Mouse (Mus musculus) small intestine, adult 2 months (tissue): ENCODE data around the gene Nek3.

Source experiments
- CTCF ChIP-seq: fragments of 200-500 bp; IDR thresholded peaks from 2 replicates; pipeline ENCODE4 v1.5.1; 2012; ENCODE audit warnings: low read depth, mild to moderate bottlenecking, control low read depth, inconsistent platforms, low read length, moderate library complexity, mixed read lengths; ENCODE audit not compliant: insufficient replicate concordance, insufficient read length; ENCODE audit errors: extremely low read depth
- POLR2A ChIP-seq: fragments of 200-500 bp; IDR thresholded peaks from 2 replicates; pipeline ENCODE4 v1.6.1; 2012; ENCODE audit warnings: low read depth, mild to moderate bottlenecking, control low read depth, inconsistent platforms, low read length, moderate library complexity

DNA sequence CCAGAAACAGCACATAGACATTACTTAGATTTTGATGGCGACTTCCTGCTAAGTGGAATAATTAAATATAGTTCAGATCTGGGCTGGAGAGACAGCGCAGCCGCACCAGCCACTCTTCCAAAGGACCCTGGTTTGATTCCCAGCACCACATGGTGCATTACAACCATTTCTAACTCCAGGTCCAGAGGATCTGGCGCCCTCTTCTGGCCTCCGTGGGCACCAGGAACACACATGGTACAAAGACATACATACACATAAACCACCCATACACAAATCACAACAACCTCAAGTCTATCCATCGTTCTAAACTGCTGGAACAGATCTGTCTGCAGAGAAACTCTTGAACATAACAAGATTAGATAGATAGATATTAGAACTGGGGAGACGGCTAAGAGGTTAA, 9.7 kb upstream of the Nek3 start:
- no peak for TF ChIP-seq POLR2A
- no peak for TF ChIP-seq CTCF
